Mouse (Mus musculus) CH12.LX (cell line): ENCODE results near the gene Asf1a.

Source experiments
- CTCF ChIP-seq, 2 experiments: IDR thresholded peaks in 1 of 2; conservative IDR thresholded peaks in 1 of 2; 2 replicates each; pipeline ENCODE4 v1.5.1; 2011 to 2012; ENCODE audit warnings: low read depth in 2 of 2, low read length in 2 of 2, improper control_type of control experiment in 1 of 2, inconsistent platforms in 1 of 2, mild to moderate bottlenecking in 1 of 2, moderate library complexity in 1 of 2
- MAX ChIP-seq: IDR thresholded peaks from 2 replicates; pipeline ENCODE4 v1.6.1; 2011; ENCODE audit warnings: low read length, improper control_type of control experiment
- MAZ ChIP-seq: IDR thresholded peaks from 2 replicates; pipeline ENCODE4 v1.6.1; 2012; ENCODE audit warnings: low read depth, mild to moderate bottlenecking, inconsistent platforms, low read length, improper control_type of control experiment, moderate library complexity
- MXI1 ChIP-seq: IDR thresholded peaks from 2 replicates; pipeline ENCODE4 v1.6.1; 2011; ENCODE audit warnings: mild to moderate bottlenecking, low read depth, low read length, improper control_type of control experiment
- POLR2A ChIP-seq: IDR thresholded peaks from 2 replicates; pipeline ENCODE4 v1.6.1; 2011; ENCODE audit warnings: low read depth, mild to moderate bottlenecking, improper control_type of control experiment, low read length
- USF2 ChIP-seq: conservative IDR thresholded peaks from 2 replicates; pipeline ENCODE4 v1.6.1; 2011; ENCODE audit warnings: low read depth, low read length, improper control_type of control experiment
- ZC3H11A ChIP-seq: IDR thresholded peaks from 2 replicates; pipeline ENCODE4 v1.6.1; 2012; ENCODE audit warnings: low read depth, mild to moderate bottlenecking, inconsistent platforms, low read length, improper control_type of control experiment

DNA sequence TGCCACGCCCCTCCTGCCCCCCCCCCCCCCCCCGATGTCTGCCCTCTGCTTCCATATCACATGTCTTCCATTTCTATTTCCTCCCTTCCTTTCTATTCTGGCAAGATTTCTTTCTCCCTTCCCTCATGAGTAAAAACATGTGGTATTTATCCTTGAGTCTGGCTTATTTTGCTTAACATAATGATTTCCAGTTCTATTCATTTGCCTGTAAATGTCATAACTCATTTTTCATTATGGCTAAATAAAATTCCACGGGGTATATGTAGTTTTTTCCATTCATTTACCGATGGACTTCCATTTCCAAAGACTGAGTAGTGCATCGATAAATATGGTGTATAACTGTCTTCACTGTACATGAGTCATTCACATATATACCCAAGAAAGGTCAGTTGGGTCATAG lies 34.6 kb upstream of the Asf1a start:
- no peak for TF ChIP-seq MXI1
- no peak for TF ChIP-seq CTCF (conservative IDR thresholded peaks at IDR 0.05 in 1 of 2, IDR thresholded peaks at IDR 0.05 in 1 of 2; ENCODE audit: low read depth in 2 of 2, low read length in 2 of 2)
- no peak for TF ChIP-seq USF2
- no peak for TF ChIP-seq MAZ
- no peak for TF ChIP-seq MAX
- TF ChIP-seq POLR2A: no peak
- TF ChIP-seq ZC3H11A: no peak
